Mouse (Mus musculus): ENCODE results near the gene 2900026A02Rik.
A peak's percentile ranks its signal among the peaks of the same experiment; 100 is the strongest.

GRCm38 (mm10) chr5:113140872-113141271, 80.2 kb downstream of the 2900026A02Rik start:
- TF ChIP-seq CTCF (IDR thresholded peaks at IDR 0.05) (peak; percentile 49), EP300 (IDR thresholded peaks at IDR 0.05; ENCODE audit: insufficient read depth, low read depth, low read length) (no peak)

Data from heart, adult 2 months (tissue).